Mouse (Mus musculus): ENCODE data around the gene Neurl2. TPM values are rescaled to one million over a fixed set of nuclear protein-coding genes. Genes with fewer than 3 reads are reported as not detected.
"Not testable (repeated sequence)": the region's sequence is repeated elsewhere in the genome, so short reads cannot be mapped to it uniquely, and the experiment has no call there.

The Neurl2 gene
- total RNA-seq, 2 experiments from 2014 or later: not detected

DNA sequence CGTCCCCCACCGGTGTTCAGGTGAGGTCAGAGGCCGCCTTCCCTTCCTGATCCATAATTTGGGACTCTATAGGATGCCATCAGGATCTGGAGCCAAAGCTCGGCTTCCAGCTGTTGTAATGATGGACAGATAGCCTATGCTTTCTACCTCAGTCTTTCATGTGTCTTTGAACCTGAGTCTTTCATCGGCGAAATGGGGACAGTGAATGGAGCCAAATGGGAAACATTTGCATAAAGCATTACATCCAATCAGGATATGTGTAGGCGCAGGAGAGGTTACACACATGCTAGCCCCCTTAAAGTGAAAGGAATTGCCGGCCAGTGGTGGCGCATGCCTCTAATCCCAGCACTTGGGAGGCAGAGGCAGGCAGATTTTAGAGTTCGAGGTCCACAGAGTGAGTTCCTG lies 10.1 kb downstream of the Neurl2 start:
- peak; percentile 50 for ATAC-seq (replicated peaks; ENCODE audit: low FRiP score, poor library complexity, severe bottlenecking)

DNA sequence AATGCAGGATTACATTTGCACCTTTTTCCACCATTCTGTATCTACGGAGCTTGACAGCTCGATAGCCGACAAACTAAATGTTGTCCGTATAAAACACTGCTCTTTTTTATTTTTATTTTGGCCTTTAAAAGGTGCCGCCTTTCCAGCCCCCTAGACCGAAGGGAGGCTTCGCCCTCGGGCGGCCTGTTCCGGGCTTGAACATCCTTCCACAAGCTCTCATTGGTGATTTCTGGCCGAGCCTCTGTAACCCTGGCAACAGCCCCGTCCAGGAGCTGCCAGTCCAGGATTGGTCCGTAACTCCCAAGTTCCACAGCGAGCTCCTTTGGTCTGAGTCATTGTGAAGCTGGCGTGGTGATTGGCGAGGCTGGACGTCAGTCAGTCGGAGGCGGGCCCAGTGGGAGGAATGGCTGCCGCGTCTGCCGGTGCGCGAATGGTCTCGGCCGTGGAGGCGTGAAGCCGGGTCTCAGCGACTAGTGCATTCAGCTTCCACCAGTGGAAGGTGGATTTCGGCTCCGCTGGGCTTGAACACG lies 10.6 kb downstream of the Neurl2 start, which contains the start of gene Zswim1:
Gene Zswim1 (plus strand): TSS at position 51 of the 530 bp plus-strand sequence.
- peak; percentile 95 for ATAC-seq (replicated peaks; ENCODE audit: low FRiP score, poor library complexity, severe bottlenecking)

DNA sequence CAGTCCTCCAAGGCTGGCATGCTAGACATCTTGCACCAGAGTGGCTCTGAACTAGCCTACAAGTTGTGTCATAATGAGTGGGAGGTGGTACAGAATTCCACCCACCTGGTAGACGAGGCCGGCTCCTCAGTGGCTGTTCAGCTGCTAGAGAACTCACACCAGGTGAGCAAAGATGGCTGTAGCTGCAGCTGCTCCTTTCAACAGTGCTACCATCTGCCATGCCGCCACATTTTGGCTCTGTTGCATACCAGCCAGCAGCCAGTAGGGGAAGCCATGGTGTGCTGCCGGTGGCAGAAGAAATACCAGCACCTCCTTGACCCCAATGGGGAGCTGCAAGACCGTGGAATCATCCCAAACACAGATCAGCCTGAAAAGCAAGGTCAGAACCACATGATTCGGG lies 12.2 kb downstream of the Neurl2 start:
- ATAC-seq (replicated peaks; ENCODE audit: low FRiP score, poor library complexity, severe bottlenecking): no peak

DNA sequence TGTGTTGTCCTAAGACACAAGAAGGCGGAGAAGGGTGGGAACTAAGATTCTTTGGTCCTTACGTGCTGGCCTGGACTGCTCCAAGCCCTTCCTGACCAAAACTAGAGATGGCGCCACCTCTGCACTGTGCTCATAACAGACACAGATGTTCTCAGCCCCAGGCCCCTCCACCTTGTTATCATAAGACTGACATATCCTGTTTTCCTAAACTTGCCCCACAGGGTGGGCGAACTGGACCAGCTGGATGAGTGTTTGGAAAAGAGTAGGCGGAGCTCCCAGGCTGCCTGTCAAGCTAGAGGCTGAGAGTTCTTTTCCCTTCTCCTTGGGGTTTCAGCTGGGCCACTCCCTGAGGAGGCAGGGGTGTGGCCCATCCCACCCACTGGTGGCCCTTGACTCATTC lies 15.6 kb downstream of the Neurl2 start:
- ATAC-seq (replicated peaks; ENCODE audit: low FRiP score, poor library complexity, severe bottlenecking): no peak

DNA sequence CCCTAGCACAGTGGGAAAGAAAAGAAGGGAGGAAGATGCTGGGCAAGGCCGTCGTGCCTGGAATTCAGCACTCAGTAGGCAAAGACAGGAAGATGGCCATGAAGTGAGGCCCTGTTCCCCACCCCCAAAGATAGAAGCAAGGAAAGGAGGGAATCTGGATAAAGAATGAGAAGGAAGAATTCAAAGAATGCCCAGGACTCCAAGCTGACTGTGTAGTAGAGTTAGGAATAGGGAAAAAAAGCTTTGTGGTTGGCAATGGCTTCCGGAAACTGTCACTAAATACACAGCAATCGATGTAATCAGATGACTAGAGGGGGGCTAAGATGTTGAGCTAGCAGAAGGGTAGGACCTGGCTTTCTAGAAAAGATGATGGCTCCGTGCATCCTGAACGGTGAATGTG lies 16.1 kb downstream of the Neurl2 start:
- no peak for ATAC-seq (replicated peaks; ENCODE audit: low FRiP score, poor library complexity, severe bottlenecking)

- ATAC-seq (replicated peaks; ENCODE audit: low FRiP score, poor library complexity, severe bottlenecking): peak; percentile 76
These were observed 17.4 kb downstream of the Neurl2 start for GRCm38 (mm10) chr2:164815821-164816220.

- ATAC-seq (replicated peaks; ENCODE audit: low FRiP score, poor library complexity, severe bottlenecking): peak; percentile 61
These were observed 17.9 kb downstream of the Neurl2 start for GRCm38 (mm10) chr2:164815348-164815747.

DNA sequence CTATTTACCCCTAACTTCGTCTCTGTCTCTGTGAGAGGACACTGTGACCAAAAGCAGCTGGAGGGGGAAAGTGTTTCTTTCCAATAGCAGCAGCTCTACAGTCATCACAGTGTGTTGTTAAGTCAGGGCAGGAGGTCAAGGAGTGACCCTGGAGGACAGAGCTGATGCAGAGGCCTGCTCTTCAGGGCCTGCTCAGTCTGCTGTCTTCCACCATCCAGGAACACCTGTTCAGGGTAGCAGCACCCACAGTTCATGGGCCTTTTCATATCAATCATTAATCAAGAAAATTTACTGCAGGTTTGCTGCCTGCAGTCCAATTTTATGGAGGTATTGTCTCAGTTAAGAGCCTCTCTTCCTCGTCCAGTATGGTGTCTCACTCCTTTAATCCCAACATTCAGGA lies 19.7 kb downstream of the Neurl2 start:
- ATAC-seq (replicated peaks; ENCODE audit: low FRiP score, poor library complexity, severe bottlenecking): no peak

- no peak for ATAC-seq (replicated peaks; ENCODE audit: low FRiP score, poor library complexity, severe bottlenecking)
These were observed 26.6 kb downstream of the Neurl2 start for GRCm38 (mm10) chr2:164806614-164807013.

DNA sequence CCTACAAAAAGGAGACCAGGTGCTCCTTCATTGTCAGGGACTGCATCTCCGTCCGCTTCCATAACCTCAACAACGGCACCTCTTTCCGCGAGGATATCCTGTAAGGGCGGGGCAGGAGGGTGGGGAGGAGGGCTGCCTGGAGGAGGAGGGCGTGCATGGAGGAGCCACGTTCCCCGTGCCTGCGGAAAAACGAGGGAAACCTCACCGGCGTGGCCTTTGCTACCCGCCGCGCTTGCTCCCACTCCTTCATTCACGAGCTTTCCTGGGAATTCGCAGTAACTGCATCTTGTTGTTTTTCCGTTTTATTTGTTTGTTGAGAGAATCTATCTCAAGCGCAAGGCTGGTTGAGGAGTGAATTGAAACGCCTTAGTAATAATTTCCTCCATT lies 27.9 kb downstream of the Neurl2 start:
- ATAC-seq (replicated peaks; ENCODE audit: low FRiP score, poor library complexity, severe bottlenecking): peak; percentile 80

GRCm38 (mm10) chr2:164804533-164805331 lies 28.5 kb downstream of the Neurl2 start, which contains the start of the genes Acot8 and Zswim3:
Acot8 (minus strand) TSS chr2:164804882.
Zswim3 (plus strand) TSS chr2:164805098.
- ATAC-seq (replicated peaks; ENCODE audit: low FRiP score, poor library complexity, severe bottlenecking): peak; percentile 91

DNA sequence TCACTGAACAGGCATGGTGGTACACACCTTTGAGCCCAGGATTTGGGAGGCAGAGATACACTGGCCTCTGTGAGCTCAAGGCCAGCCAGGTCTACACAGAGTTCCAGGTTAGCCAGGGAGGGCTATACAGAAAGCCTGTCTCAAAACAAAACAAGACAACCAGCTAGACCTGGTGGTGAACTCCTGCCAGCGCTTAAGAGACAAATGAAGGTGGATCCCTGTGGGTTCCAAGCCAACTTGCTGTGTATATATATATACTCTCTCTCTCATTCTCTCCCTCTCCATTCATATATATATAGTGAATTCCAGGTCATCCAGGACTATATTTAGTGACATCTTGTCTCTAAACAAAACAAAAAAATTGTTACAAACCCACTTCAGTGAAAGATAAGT lies 29.3 kb downstream of the Neurl2 start:
- ATAC-seq (replicated peaks; ENCODE audit: low FRiP score, poor library complexity, severe bottlenecking): no peak

GRCm38 (mm10) chr2:164803201-164803920 lies 29.9 kb downstream of the Neurl2 start:
- no peak for ATAC-seq (replicated peaks; ENCODE audit: low FRiP score, poor library complexity, severe bottlenecking)

DNA sequence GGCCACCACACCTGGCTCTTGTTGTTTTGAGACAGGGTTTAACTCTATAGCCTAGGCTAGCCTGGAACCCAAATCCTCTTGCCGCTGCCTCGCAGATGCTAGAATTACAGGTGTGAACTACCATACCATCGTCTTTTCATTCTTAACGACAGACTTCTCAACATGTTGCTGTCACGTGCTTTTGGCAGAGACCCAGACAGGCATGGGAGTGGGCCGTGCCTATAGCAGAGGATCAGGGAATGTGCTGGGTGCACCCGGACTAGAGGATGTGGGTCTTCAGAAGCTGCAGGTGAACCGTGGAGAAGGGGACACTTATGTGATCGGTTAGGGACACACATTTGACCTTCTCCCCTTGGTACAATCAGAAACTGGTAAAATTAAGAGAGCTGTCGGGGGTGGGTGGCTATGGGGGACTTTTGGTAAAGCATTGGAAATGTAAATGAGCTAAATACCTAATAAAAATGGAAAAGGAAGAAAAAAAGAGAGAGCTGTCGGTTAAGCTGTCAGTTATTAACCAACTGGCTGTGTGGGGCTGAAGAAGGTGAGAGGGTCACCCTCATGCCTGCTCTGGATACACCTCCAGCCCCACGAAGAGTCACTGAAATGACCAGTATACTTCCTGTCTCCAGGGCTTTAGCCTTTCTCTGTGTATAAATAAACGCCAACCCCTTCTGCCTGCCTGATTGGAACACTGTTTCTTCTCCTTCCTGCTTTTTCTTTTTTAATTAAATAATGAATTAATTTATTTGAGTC lies 32.8 kb downstream of the Neurl2 start:
- ATAC-seq (replicated peaks; ENCODE audit: low FRiP score, poor library complexity, severe bottlenecking): no peak

DNA sequence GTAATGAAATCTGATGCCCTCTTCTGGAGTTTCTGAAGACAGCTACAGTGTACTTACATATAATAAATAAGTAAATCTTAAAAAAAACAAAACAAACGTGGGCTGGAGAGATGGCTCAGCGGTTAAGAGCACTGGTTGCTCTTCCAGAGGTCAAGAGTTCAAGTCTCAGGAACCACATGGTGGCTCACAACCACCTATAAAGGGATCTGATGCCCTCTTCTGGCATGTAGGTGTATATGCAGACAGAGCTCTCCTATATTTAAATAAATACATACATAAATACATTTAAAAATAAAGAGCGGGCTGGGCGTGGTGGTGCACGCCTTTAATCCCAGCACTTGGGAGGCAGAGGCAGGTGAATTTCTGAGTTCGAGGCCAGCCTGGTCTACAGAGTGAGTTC lies 34.7 kb downstream of the Neurl2 start:
- ATAC-seq (replicated peaks; ENCODE audit: low FRiP score, poor library complexity, severe bottlenecking): not testable (repeated sequence)

- ATAC-seq (replicated peaks; ENCODE audit: low FRiP score, poor library complexity, severe bottlenecking): no peak
These were observed 37.4 kb downstream of the Neurl2 start for GRCm38 (mm10) chr2:164795868-164796267.

GRCm38 (mm10) chr2:164794293-164794692 lies 39.0 kb downstream of the Neurl2 start:
- ATAC-seq (replicated peaks; ENCODE audit: low FRiP score, poor library complexity, severe bottlenecking): peak; percentile 81

- no peak for ATAC-seq (replicated peaks; ENCODE audit: low FRiP score, poor library complexity, severe bottlenecking)
These were observed 39.5 kb downstream of the Neurl2 start for GRCm38 (mm10) chr2:164793772-164794171.

DNA sequence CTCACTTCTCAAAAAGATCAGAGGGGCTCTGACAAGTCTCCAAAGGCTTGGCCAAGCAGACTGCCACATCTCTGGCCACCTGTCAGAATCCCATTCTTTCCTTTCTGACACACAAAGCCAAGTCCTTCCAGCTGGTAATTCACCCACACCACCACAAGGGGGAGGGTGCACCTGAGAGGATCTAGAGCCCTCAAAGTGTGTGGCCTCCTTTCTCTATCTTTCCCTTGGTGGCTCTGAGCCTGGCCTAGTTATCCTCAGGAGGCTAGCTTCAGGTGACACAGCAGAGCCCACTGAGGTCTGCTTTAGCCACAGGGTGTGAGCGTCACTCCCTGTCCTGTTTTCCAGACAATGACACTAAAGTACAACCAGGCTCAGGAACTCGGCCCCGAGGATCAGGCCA lies 40.0 kb downstream of the Neurl2 start:
- ATAC-seq (replicated peaks; ENCODE audit: low FRiP score, poor library complexity, severe bottlenecking): peak; percentile 67

All from erythroid progenitor cell, adult 5-6 weeks (primary cell).